Mouse (Mus musculus): ENCODE data around the gene Trim30d.
"Not testable (repeated sequence)": the region's sequence is repeated elsewhere in the genome, so short reads cannot be mapped to it uniquely, and the experiment has no call there.

Trim30d gene

DNA sequence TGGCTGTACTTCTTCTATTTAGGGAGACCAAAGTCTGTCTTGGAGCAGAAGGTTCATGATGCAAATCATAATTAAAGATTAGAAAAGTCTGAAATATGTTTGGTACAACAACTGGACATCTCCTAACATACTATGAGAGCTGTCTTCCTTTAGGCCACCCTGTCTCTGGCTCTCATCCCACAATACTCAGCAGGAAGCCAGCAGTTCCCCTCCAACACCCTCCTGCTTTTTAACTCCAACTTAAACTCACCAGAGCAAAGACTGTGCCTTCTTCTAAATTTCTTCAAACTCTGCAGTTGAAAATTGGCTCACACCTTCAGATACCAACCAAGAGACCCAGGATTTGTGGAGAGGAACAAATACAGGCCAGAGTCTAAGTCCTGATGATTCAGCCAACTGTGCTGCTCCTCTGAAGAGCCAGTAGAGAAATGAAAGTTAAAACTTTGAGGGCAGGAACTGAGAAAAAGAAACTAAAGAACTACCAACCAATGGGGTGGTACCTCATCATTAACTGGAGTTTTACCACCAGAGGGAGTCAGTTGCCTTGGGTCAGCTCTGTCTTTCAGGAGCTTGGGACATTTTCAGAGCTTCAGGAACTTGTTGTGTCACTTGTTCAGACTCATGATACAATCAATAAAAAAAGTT lies at the start of gene Trim30d:
Trim30d (minus strand) TSS at position 429 of the 645 bp plus-strand sequence.
- DNase-seq (ENCODE audit: low spot score in 2 of 2), result not testable (repeated sequence)

DNA sequence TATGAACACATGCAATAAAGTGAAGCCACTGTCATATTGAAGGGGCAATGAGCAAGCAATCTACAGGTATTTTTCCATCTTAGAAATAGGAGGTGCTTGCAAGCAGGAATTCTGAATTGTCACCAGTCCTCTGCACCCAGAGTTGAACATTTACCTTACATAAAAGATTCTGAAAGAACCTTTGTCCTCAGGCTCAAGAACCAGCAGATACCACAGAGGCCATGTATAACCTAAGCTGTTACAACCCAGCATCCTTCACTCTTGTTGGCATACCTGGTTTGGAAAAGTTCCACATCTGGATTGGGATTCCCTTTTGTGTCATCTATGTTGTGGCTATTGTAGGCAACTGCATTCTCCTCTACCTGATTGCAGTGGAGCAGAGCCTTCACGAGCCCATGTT lies 45.1 kb upstream of the Trim30d start:
- DNase-seq (ENCODE audit: low spot score in 2 of 2), result no peak

DNA sequence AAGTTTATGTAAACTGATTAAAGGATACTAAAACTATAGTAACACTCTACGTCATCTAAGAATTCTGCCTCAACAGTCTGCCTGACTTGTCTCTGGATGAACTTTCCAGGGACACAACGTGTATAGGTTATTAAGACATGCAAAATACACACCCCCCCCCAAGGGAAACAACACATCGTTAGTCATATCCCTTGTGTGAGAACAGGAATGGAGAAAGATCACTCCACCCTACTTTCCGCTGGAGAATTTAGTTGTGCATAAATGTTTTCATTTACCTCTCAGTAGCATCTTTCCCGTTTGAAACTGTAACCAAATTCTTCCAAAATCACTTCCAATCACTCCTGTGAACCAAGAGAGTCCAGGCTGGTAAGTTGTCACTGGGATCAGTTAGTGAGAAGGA lies 42.2 kb upstream of the Trim30d start, which contains the start of gene Olfr651:
Olfr651 (plus strand) TSS at position 301 of the 400 bp plus-strand sequence.
- no peak for DNase-seq (ENCODE audit: low spot score in 2 of 2)

DNA sequence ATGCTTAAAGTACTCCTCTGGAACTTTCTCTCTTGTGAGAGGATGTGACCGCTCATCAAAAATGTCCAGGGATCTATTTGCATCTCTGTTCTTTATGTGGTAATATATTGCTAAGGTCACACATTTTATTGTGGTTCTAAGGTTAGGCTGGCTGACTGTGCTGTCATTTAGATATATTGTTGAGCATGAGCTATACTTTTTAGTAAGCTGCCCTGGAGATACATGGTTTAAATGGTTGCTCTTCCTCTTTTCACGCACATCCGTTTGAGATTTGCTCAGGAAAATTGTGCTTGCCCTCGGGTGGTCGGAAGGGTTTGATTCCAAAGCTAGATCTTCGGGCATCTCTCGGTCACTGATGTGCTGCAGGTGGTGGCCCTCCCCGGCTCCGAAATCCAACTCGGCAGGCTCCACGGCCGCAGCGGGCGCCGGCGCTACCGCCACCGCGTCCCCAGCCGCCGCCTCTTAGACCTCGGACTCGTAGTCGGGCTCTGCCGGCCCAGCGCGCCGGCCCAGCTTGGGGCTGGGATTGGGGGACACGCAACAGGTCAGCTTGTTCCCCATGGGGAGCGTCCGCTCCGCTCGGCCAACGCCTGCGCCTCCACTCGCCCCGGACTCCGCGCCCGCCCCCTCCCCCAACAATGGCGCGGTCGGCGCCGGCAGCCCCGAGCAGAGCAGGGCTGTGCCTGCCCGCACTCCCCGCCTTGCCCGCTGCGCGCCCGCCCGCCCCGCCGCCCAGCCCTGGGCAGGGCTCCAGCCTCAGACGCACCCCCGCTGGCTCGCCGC lies 5.9 kb downstream of the Trim30d start:
- DNase-seq (ENCODE audit: low spot score in 2 of 2), result no peak

DNA sequence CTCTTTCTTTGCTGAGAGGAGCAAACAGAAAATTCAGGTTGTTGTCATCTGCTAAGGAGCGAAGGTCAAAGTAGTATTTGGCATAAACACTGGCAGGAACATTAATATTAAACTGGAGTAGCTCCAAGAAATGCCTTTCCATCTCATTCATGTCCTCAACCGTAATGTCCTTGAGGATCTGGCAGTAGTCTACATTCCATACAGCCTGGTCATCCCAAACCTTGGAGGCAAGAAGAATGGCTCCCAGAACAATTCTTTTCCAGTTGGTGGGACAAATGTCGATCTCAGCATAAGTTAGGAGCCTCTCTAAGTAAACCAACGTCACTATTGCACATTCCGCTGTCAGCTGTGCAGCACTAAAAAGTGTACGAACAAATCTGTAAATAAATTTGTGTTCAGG lies 6.5 kb downstream of the Trim30d start:
- not testable (repeated sequence) for DNase-seq (ENCODE audit: low spot score in 2 of 2)

DNA sequence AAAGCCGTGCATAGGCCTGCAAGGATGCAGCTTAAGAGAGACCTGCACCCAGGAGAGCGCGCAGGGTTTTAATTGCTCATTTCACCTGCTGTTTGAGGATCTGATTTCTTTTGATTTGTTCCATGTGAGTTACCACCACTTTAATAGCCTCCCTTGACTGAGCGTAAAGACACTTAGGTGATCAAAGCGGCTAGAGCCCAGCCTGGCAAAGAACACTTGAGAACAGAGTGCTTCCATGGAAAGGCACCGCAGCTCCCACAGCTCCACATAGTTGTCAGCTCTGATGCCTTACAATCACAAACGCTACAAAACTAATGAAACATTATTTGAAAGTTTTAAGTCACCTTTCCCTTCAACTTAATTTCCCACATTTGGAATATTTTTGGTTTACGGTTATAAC lies 8.2 kb downstream of the Trim30d start:
- DNase-seq (ENCODE audit: low spot score in 2 of 2), result not testable (repeated sequence)

DNA sequence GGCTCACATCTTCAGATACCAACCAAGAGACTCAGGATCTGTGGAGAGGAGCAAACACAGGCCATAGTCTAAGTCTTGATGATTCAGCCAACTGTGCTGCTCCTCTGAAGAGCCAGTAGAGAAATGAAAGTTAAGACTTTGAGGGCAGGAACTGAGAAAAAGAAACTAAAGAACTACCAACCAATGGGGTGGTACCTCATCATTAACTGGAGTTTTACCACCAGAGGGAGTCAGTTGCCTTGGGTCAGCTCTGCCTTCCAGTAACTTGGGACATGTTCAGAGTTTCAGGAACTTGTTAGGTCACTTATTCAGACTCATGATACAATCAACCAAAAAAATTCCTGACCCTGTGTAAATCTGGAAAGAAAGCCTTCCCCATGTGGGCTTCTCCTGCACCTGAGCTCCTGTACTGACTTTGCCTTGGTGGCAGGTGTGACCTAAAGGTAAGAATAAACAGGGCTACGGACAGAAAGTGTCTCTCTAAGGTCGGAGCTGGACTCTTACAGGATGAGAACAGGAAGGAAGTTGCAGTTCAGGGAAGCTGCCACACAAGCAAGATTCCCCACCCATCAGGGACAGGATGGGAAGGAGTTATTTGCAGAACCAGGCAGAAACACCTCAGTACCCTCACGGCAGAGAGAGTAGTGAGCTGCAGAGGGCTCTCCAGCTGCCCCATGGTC lies 42.4 kb downstream of the Trim30d start, which contains the start of gene Trim30a:
Trim30a (minus strand) TSS at position 129 of the 680 bp plus-strand sequence.
- DNase-seq (ENCODE audit: low spot score in 2 of 2), result no peak

DNA sequence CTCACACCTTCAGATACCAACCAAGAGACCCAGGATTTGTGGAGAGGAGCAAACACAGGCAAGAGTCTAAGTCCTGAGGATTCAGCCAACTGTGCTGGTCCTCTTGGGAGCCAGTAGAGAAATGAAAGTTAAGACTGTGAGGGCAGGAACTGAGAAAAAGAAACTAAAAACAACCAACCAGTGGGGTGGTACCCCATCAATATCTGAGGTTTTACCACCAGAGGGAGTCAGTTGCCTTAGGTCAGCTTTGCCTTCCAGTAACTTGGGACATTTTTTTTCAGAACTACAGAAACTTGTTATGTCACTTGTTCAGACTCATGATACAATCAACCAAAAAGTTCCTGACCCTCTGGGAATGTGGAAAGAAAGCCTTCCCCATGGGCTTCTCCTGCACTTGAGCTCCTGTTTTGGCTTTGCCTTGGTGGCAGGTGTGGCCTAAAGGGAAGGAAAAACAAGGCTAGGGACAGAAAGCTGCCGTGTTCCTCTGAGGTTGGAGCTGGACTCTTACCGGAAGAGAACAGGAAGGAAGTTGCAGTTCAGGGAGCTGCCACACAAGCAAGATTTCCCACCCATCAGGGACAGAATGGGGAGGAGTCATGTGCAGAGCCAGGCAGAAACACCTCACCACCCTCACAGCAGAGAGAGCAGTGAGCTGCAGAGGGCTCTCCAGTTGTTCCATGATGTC lies 61.5 kb downstream of the Trim30d start:
- DNase-seq (ENCODE audit: low spot score in 2 of 2), result no peak

Measured in frontal cortex, postnatal 25 days (tissue).